Mouse (Mus musculus) heart, postnatal 0 days (tissue): ENCODE measurements around the gene Cd302. TPM values are rescaled to one million over a fixed set of nuclear protein-coding genes. Genes with fewer than 3 reads are reported as not detected.
A peak's percentile ranks its signal among the peaks of the same experiment; 100 is the strongest.

Experiments used
- ATAC-seq: fragments of 200-750 bp; cut with Nextera tagmentation; 2 replicates; pipeline ENCODE4 v1.8.0; 2017; ENCODE audit warnings: low read depth, moderate number of reproducible peaks, moderate library complexity; ENCODE audit not compliant: insufficient read depth
- DNase-seq: peaks from one replicate; pipeline ENCODE4 v3.0.0-alpha.2; 2016; ENCODE audit warnings: low spot score
- H3K27ac ChIP-seq: fragments of 300-500 bp; sonication (generic); 2 replicates; pipeline ENCODE4 v1.5.1; 2014; ENCODE audit warnings: low read depth, mild to moderate bottlenecking
- H3K27me3 ChIP-seq: fragments of 300-500 bp; sonication (generic); 2 replicates; pipeline ENCODE4 v1.6.1; 2014; ENCODE audit warnings: low read length, mixed read lengths; ENCODE audit not compliant: control insufficient read depth, insufficient read depth
- H3K36me3 ChIP-seq: fragments of 300-500 bp; sonication (generic); replicated peaks from 2 replicates; pipeline ENCODE4 v1.6.1; 2014; ENCODE audit warnings: low read length, mixed read lengths; ENCODE audit not compliant: control insufficient read depth, insufficient read depth
- H3K4me1 ChIP-seq: fragments of 300-500 bp; sonication (generic); 2 replicates; pipeline ENCODE4 v1.6.1; 2014; ENCODE audit warnings: antibody characterized with exemption; ENCODE audit not compliant: control insufficient read depth, insufficient read depth
- H3K4me2 ChIP-seq: fragments of 300-500 bp; sonication (generic); 2 replicates; pipeline ENCODE4 v1.6.1; 2014; ENCODE audit warnings: low read depth, mild to moderate bottlenecking, low read length, moderate library complexity
- H3K4me3 ChIP-seq: fragments of 300-500 bp; sonication (generic); 2 replicates; pipeline ENCODE4 v1.5.1; 2014; ENCODE audit warnings: low read depth, low read length
- H3K9ac ChIP-seq: fragments of 300-500 bp; sonication (generic); replicated peaks from 2 replicates; pipeline ENCODE4 v1.6.1; 2014; ENCODE audit warnings: low read depth, low read length, mixed read lengths
- H3K9me3 ChIP-seq: fragments of 300-500 bp; sonication (generic); replicated peaks from 2 replicates; pipeline ENCODE4 v1.6.1; 2016; ENCODE audit warnings: low read length; ENCODE audit not compliant: control insufficient read depth
- CTCF ChIP-seq: IDR thresholded peaks from 2 replicates; pipeline ENCODE4 v1.5.1; 2016; ENCODE audit warnings: antibody characterized with exemption, control low read depth, low read depth
- EP300 ChIP-seq: IDR thresholded peaks from 2 replicates; pipeline ENCODE4 v1.6.1; 2016; ENCODE audit warnings: antibody characterized with exemption, low read depth
- WGBS: fragments of 180-500 bp; shearing (Covaris S2); extraction: QIAGEN DNeasy Blood & Tissue Kit; methylation state at CpG from one replicate; pipeline ENCODE4 v1.1.7; 2014; 5-methylcytosine and 5-hydroxymethylcytosine counted together
- polyA plus RNA-seq: library from polyadenylated mRNA; unstranded; fragments of >200 nt; fragmentation: Nextera tagmentation; extraction: Ambion mirVana; gene quantifications from 2 replicates; pipeline ENCODE4 v1.2.1, GENCODE M21; 2015
- total RNA-seq: library from RNA; depleted of rRNA; stranded (reverse); fragments of >200 nt; gene quantifications from 2 replicates; pipeline ENCODE4 v1.2.3, GENCODE M21; 2014; ENCODE audit warnings: low replicate concordance

Cd302 gene
- total and polyA plus RNA-seq, 2 experiments from 2014 or later, result 11.2 to 17.8 TPM

DNA sequence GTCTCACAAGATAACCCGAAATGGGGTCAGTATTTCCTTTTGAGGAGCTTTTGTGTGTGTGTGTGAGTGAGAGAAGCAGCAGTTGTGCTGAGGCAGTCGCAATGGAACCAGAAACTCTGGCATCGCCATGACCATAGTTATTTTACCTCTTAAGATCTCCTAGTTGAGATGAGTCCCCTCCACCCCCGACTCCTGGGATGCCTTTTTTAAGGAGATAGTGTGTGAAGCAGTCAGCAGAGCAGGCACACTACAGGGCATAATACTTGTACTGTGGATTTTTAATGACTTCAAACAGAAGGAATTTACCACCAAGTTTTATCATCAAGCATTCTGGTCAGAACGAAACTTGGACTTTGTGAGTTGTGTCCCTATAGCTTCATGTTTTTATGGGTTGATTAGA lies 73.5 kb downstream of the Cd302 start:
- H3K9me3 ChIP-seq, result no peaks in the 10 kb centered on the region
- H3K4me2 ChIP-seq, result peak overlapping the region; percentile 80
- H3K9ac ChIP-seq, result peak overlapping the region; percentile 98
- no peak for ATAC-seq
- DNase-seq, result no peak
- peak overlapping the region; percentile 93 for H3K27ac ChIP-seq
- peaks cover 36% of the 10 kb centered on the region for H3K4me1 ChIP-seq
- H3K27me3 ChIP-seq, result no peaks in the 10 kb centered on the region
- 2% methylated on average over 5 of the region's 5 CpGs for WGBS
- peaks cover 8% of the 10 kb centered on the region for H3K36me3 ChIP-seq
- TF ChIP-seq EP300, result no peak
- no peak for TF ChIP-seq CTCF
- peak overlapping the region; percentile 91 for H3K4me3 ChIP-seq

DNA sequence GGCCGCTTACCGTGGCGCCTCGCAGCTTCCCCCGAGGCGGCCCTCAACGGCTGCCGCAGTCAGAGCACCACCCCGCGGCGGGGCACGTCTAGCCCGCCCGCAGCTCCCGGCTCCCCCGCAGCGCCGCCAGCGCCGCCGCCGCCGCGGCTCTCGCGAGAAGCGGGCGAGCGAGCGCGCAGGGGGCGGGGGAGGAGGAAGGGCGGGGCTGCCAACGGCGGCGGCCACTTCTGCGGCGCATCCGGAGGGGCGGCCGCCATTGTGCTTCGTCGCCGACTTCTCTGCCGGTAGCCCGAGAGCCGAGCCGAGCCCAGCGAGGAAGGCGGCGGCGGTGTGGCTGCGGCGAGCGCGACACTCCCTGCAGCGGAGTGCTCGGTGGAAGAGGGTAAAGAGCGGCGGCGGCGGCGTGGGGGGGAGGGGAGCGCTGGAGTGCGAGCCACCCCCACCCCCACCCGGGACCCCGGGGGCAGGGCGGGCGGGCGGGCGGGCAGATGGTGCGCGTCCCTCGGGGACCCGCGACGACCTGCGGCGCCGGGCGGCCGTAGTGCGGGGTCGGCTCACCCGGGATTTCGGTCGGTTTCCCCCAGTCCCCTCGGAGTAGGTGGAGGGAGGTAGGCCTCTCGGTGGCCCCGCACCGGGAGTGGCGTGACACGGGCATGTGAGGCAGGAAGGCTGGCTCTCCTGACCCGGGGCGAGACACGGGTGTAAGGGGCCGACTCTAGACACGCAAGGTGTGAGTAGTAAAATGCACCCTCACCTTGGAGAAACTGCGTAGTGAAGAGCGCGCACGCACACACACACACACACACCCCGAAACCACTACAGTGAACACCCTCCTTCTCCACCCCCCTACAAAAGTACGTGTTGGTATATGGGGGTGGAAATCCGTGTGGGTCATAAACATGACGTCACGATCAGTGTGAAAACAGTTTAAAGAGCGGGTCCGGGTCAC lies 74.3 kb downstream of the Cd302 start, which contains the start of the genes Baz2b and March7:
Baz2b (minus strand) TSS at position 137 of the 949 bp plus-strand sequence.
March7 (plus strand) TSS at position 185 of the 949 bp plus-strand sequence.
- H3K36me3 ChIP-seq, result peaks cover 16% of the 10 kb centered on the region
- peak within 1 kb of the TSS; percentile 93 for H3K27ac ChIP-seq
- no peaks in the 10 kb centered on the region for H3K27me3 ChIP-seq
- peak; percentile 95 for ATAC-seq
- H3K9me3 ChIP-seq, result no peaks in the 10 kb centered on the region
- H3K9ac ChIP-seq, result peak within 1 kb of the TSS; percentile 98
- 0 out of 2 replicates have a peak, but pooled peaks have one; percentile 56 for TF ChIP-seq EP300
- TF ChIP-seq CTCF, result peak; percentile 19
- under 1% methylated on average over 69 of the region's 109 CpGs for WGBS
- H3K4me3 ChIP-seq, result peak within 1 kb of the TSS; percentile 91
- peak; percentile 85 for DNase-seq
- peak within 1 kb of the TSS; percentile 81 for H3K4me2 ChIP-seq
- peaks cover 34% of the 10 kb centered on the region for H3K4me1 ChIP-seq

DNA sequence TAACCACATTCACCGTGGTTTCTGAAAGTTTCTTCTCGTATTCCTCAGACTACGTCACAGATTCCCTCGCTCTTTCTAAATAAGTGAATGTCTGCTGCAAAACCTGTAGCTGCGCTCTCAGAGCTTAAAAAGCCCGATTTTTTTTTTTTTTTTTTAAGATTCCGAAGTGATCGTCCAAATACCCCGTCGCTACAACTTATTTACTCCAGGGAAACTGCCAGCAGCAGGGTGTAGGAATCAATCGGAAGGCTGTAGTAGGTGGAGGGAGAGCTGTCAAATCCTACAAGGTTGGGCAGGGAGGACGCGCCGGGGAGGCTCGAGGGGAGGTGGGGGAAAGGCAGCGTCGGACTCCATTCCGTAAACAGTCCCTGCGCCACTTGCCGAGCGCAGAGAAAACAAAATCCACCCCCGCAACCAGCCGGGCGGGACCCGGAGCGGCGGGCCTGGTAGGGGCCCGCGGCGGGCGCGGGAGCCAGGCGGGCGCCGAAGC lies 75.1 kb downstream of the Cd302 start:
- H3K9me3 ChIP-seq, result no peaks in the 10 kb centered on the region
- TF ChIP-seq CTCF (no peak), EP300 (no peak)
- H3K4me1 ChIP-seq, result peaks cover 32% of the 10 kb centered on the region
- peak; percentile 49 for ATAC-seq
- peak overlapping the region; percentile 98 for H3K9ac ChIP-seq
- peak overlapping the region; percentile 91 for H3K4me3 ChIP-seq
- DNase-seq, result peak; percentile 57
- peak overlapping the region; percentile 93 for H3K27ac ChIP-seq
- peak overlapping the region; percentile 81 for H3K4me2 ChIP-seq
- H3K36me3 ChIP-seq, result peaks cover 22% of the 10 kb centered on the region
- no peaks in the 10 kb centered on the region for H3K27me3 ChIP-seq
- 1% methylated on average over 30 of the region's 35 CpGs for WGBS

DNA sequence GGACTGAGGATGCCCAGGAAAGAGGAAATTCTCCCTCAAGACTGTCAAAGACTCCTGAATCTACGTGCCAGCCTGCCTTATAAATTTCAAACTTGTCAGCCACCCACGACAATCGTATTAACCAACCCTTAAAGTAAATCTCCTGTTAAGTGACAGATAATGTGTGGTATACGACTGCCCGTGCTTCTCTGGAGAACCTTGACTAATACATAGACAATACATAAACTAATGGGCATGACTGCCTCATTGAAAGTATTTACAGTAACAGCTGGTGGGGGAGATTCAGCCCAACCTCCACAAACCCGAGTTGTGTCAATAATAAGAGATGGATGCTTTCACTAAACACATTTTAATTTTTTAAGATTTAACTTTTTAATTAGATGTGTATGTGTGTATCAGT lies 78.5 kb downstream of the Cd302 start:
- DNase-seq, result no peak
- H3K4me2 ChIP-seq, result no peak overlapping the region

DNA sequence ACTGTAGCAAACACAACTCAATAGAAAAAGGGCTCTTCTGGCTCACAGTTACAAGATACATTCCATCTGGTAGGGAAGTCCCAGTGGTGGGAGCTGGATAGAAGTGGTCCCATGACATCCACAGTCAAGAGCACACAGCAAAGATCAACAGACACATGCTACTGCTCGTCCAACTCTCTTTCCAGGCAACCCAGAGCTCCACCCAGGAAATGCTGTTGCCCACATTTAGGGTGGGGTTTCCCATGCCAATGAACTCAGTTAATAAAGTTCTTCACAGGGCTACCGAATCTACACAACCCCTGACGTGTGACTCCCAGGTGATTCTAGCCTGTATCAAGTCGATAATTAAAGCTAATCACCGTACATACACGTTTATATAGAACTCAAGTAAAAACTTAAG lies 80.1 kb downstream of the Cd302 start:
- Histone ChIP-seq H3K9ac (no peak overlapping the region), H3K4me3 (no peak overlapping the region), H3K27ac (no peak overlapping the region), H3K27me3 (no peaks in the 10 kb centered on the region), H3K4me2 (no peak overlapping the region), H3K9me3 (no peaks in the 10 kb centered on the region), H3K4me1 (peaks cover 7% of the 10 kb centered on the region; the same call in 1 of the 2 replicates), H3K36me3 (peaks cover 19% of the 10 kb centered on the region)
- TF ChIP-seq CTCF (no peak), EP300 (no peak)
- no peak for ATAC-seq
- DNase-seq, result no peak
- WGBS, result 82% methylated on average over 6 of the region's 6 CpGs

More for the DNA sequence above, 78.5 kb downstream of the Cd302 start:
- no peaks in the 10 kb centered on the region for H3K27me3 ChIP-seq
- H3K4me1 ChIP-seq, result peaks cover 7% of the 10 kb centered on the region; the same call in 1 of the 2 replicates
- WGBS, result 90% methylated on average over 6 of the region's 6 CpGs
- no peak for TF ChIP-seq EP300
- no peak for TF ChIP-seq CTCF
- ATAC-seq, result no peak
- H3K4me3 ChIP-seq, result no peak overlapping the region
- H3K9ac ChIP-seq, result no peak overlapping the region
- no peaks in the 10 kb centered on the region for H3K9me3 ChIP-seq
- H3K27ac ChIP-seq, result no peak overlapping the region
- H3K36me3 ChIP-seq, result peaks cover 19% of the 10 kb centered on the region
